Mouse (Mus musculus) liver, adult 2 months (tissue): ENCODE measurements around the gene Ankrd35.
"Not testable (repeated sequence)": the region's sequence is repeated elsewhere in the genome, so short reads cannot be mapped to it uniquely, and the experiment has no call there.

Experiments
- CTCF ChIP-seq: fragments of 200-500 bp; IDR thresholded peaks from 2 replicates; pipeline ENCODE4 v1.5.1; 2011; ENCODE audit warnings: low read depth, low read length, control low read depth
- POLR2A ChIP-seq: fragments of 200-500 bp; IDR thresholded peaks from 2 replicates; pipeline ENCODE4 v1.6.1; 2011; ENCODE audit warnings: low read length, control low read depth; ENCODE audit not compliant: insufficient read depth; ENCODE audit errors: extremely low read depth

- not testable (repeated sequence) for TF ChIP-seq CTCF, POLR2A
Measured at GRCm38 (mm10) chr3:96686057-96686456, 16.1 kb downstream of the Ankrd35 start.
